Mouse (Mus musculus): ENCODE data around the gene Trp73. TPM values are rescaled to one million over a fixed set of nuclear protein-coding genes. Genes with fewer than 3 reads are reported as not detected.

The Trp73 gene
- polyA plus RNA-seq (2015; fragmentation: Nextera tagmentation; extraction: Ambion mirVana), result not detected in 2 replicates

DNA sequence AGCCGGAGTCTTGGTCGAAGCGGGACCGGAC lies at the start of gene Trp73:
TSS of gene Trp73 (minus strand) at position 27 of the 31 bp plus-strand sequence.
- WGBS (ENCODE audit: insufficient replicate concordance), result 0% methylated on average over 4 of the region's 4 CpGs
- peak within 1 kb of the TSS; percentile 77 for H3K4me2 ChIP-seq (ENCODE audit: low read depth, low read length)
- H3K4me3 ChIP-seq (ENCODE audit: low read depth, low read length), result peak within 1 kb of the TSS; percentile 49
- no peaks in the 10 kb centered on the region for H3K36me3 ChIP-seq (replicated peaks; ENCODE audit: insufficient read depth, low read length)
- H3K4me1 ChIP-seq (ENCODE audit: insufficient read depth), result peaks cover 26% of the 10 kb centered on the region
- DNase-seq (no peak), ATAC-seq (no peak)
- H3K27me3 ChIP-seq (ENCODE audit: insufficient read depth, low read length), result peaks cover 61% of the 10 kb centered on the region
- H3K27ac ChIP-seq (ENCODE audit: low read depth), result no peak within 1 kb of the TSS
- H3K9ac ChIP-seq (replicated peaks), result no peak within 1 kb of the TSS
- no peak for TF ChIP-seq EP300 (IDR thresholded peaks at IDR 0.05; ENCODE audit: low read depth)
- no peak for TF ChIP-seq CTCF (IDR thresholded peaks at IDR 0.05; ENCODE audit: low read depth)
- H3K9me3 ChIP-seq (ENCODE audit: low read length), result no peaks in the 10 kb centered on the region

- WGBS (ENCODE audit: insufficient replicate concordance), result 32% methylated on average over 8 of the region's 8 CpGs
- ATAC-seq (no peak), DNase-seq (no peak)
- Histone ChIP-seq H3K9me3 (ENCODE audit: low read length) (no peaks in the 10 kb centered on the region), H3K27me3 (ENCODE audit: insufficient read depth, low read length) (0 out of 2 replicates have a peak, but pooled peaks cover 3% of the 10 kb centered on the region), H3K4me1 (ENCODE audit: insufficient read depth) (peaks cover 6% of the 10 kb centered on the region; the same call in 1 of the 2 replicates), H3K27ac (ENCODE audit: low read depth) (no peak overlapping the region), H3K36me3 (replicated peaks; ENCODE audit: insufficient read depth, low read length) (no peaks in the 10 kb centered on the region), H3K9ac (replicated peaks) (no peak overlapping the region), H3K4me2 (ENCODE audit: low read depth, low read length) (no peak overlapping the region), H3K4me3 (ENCODE audit: low read depth, low read length) (no peak overlapping the region)
- TF ChIP-seq EP300 (IDR thresholded peaks at IDR 0.05; ENCODE audit: low read depth) (no peak), CTCF (IDR thresholded peaks at IDR 0.05; ENCODE audit: low read depth) (no peak; the same call in 1 of the 2 replicates)
These were observed 48.9 kb upstream of the Trp73 start for GRCm38 (mm10) chr4:154188948-154189347.

DNA sequence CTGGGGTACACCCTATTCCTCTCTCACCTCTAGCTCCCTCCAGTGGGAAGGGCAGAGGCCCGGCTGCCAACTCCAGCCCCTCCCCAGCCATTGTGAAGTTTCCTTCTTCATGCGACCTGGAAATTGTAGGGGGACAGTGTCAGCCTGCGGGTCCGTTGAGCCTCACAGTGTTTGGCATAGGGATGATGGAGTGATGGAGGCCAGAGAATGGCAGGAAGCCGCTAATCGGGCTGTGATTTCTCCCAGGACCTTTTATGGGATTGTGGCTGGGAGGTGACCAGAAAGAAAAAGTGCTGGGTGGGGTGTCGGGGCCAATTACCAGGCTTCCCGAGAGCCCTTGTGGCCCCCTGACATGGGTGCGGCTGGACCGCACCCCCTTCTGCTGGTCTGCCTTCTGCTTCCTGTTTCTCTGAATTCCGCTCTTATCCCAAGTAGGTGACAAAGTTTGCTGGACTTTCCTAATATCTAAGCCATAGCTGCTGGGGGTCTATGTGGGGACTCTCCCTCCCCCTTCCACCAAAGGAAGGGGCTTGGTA lies 46.1 kb upstream of the Trp73 start:
- TF ChIP-seq CTCF (IDR thresholded peaks at IDR 0.05; ENCODE audit: low read depth) (no peak), EP300 (IDR thresholded peaks at IDR 0.05; ENCODE audit: low read depth) (no peak)
- no peak overlapping the region for H3K4me2 ChIP-seq (ENCODE audit: low read depth, low read length)
- 0 out of 2 replicates have a peak, but pooled peaks cover 3% of the 10 kb centered on the region for H3K27me3 ChIP-seq (ENCODE audit: insufficient read depth, low read length)
- H3K4me3 ChIP-seq (ENCODE audit: low read depth, low read length), result no peak overlapping the region
- ATAC-seq (no peak), DNase-seq (no peak)
- no peak overlapping the region for H3K27ac ChIP-seq (ENCODE audit: low read depth)
- no peaks in the 10 kb centered on the region for H3K9me3 ChIP-seq (ENCODE audit: low read length)
- no peak overlapping the region for H3K9ac ChIP-seq (replicated peaks)
- H3K4me1 ChIP-seq (ENCODE audit: insufficient read depth), result peaks cover 6% of the 10 kb centered on the region; the same call in 1 of the 2 replicates
- H3K36me3 ChIP-seq (replicated peaks; ENCODE audit: insufficient read depth, low read length), result no peaks in the 10 kb centered on the region
- WGBS (ENCODE audit: insufficient replicate concordance), result 55% methylated on average over 10 of the region's 11 CpGs

DNA sequence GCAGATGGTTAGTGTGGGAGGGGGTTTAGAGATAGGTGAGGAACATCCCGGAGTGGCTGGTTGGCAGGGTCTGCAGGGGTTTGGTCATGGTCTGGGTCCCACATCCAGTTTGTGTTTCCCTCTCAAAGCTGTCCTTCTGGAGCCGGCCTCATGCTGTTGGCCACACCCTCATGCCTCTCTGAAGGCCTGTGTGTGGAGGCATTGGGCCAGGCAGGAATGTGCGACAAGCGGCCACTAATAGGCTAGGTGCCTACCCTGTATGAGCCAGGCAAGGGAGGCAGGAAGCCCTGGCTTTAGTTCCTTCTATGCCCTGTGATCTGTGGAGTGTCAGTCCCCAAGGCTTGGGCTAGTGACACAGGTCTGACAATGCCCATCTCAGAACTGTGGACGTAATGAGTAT lies 45.0 kb upstream of the Trp73 start:
- no peak overlapping the region for H3K4me2 ChIP-seq (ENCODE audit: low read depth, low read length)
- H3K27ac ChIP-seq (ENCODE audit: low read depth), result no peak overlapping the region
- DNase-seq (no peak), ATAC-seq (no peak)
- H3K9me3 ChIP-seq (ENCODE audit: low read length), result no peaks in the 10 kb centered on the region
- TF ChIP-seq EP300 (IDR thresholded peaks at IDR 0.05; ENCODE audit: low read depth), result no peak
- TF ChIP-seq CTCF (IDR thresholded peaks at IDR 0.05; ENCODE audit: low read depth), result no peak
- no peak overlapping the region for H3K4me3 ChIP-seq (ENCODE audit: low read depth, low read length)
- H3K4me1 ChIP-seq (ENCODE audit: insufficient read depth), result peaks cover 6% of the 10 kb centered on the region; the same call in 1 of the 2 replicates
- H3K27me3 ChIP-seq (ENCODE audit: insufficient read depth, low read length), result 0 out of 2 replicates have a peak, but pooled peaks cover 3% of the 10 kb centered on the region
- WGBS (ENCODE audit: insufficient replicate concordance), result 59% methylated on average over 5 of the region's 5 CpGs
- H3K36me3 ChIP-seq (replicated peaks; ENCODE audit: insufficient read depth, low read length), result no peaks in the 10 kb centered on the region
- H3K9ac ChIP-seq (replicated peaks), result no peak overlapping the region

DNA sequence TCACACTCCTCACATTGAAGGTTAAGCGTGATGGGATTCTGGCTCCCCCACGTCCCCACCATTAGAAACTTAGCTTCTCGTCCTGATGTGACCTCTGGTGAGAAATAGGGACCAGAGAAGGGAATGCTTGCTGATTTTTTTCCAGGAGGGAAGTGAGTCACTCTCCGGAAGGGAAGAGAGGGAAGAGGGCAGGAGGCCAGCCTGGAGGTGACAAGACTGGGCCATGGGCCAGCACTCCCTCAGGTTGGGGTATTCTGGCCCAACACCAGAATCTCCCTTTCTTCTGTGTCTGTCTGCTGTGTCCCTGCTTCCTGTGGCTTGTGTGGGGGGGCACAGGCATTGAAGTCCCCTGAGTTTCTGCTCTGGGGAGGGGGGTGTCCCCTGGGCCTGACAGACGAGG lies 43.6 kb upstream of the Trp73 start:
- H3K27ac ChIP-seq (ENCODE audit: low read depth), result no peak overlapping the region
- H3K36me3 ChIP-seq (replicated peaks; ENCODE audit: insufficient read depth, low read length), result no peaks in the 10 kb centered on the region
- 59% methylated on average over 5 of the region's 5 CpGs for WGBS (ENCODE audit: insufficient replicate concordance)

GRCm38 (mm10) chr4:154181001-154181400 lies 41.0 kb upstream of the Trp73 start:
- ATAC-seq, result no peak
- H3K27ac ChIP-seq (ENCODE audit: low read depth), result no peak overlapping the region
- H3K9me3 ChIP-seq (ENCODE audit: low read length), result no peaks in the 10 kb centered on the region
- no peaks in the 10 kb centered on the region for H3K4me1 ChIP-seq (ENCODE audit: insufficient read depth)
- TF ChIP-seq CTCF (IDR thresholded peaks at IDR 0.05; ENCODE audit: low read depth) (no peak), EP300 (IDR thresholded peaks at IDR 0.05; ENCODE audit: low read depth) (no peak)
- H3K4me2 ChIP-seq (ENCODE audit: low read depth, low read length), result no peak overlapping the region
- WGBS (ENCODE audit: insufficient replicate concordance), result 75% methylated on average over 7 of the region's 7 CpGs
- no peak overlapping the region for H3K4me3 ChIP-seq (ENCODE audit: low read depth, low read length)
- H3K9ac ChIP-seq (replicated peaks), result no peak overlapping the region
- no peak for DNase-seq
- 0 out of 2 replicates have a peak, but pooled peaks cover 3% of the 10 kb centered on the region for H3K27me3 ChIP-seq (ENCODE audit: insufficient read depth, low read length)
- no peaks in the 10 kb centered on the region for H3K36me3 ChIP-seq (replicated peaks; ENCODE audit: insufficient read depth, low read length)

More for the DNA sequence above, 43.6 kb upstream of the Trp73 start:
- no peaks in the 10 kb centered on the region for H3K9me3 ChIP-seq (ENCODE audit: low read length)
- no peak overlapping the region for H3K4me3 ChIP-seq (ENCODE audit: low read depth, low read length)
- no peak overlapping the region for H3K4me2 ChIP-seq (ENCODE audit: low read depth, low read length)
- ATAC-seq (no peak), DNase-seq (no peak)
- H3K9ac ChIP-seq (replicated peaks), result no peak overlapping the region
- 0 out of 2 replicates have a peak, but pooled peaks cover 3% of the 10 kb centered on the region for H3K27me3 ChIP-seq (ENCODE audit: insufficient read depth, low read length)
- peaks cover 3% of the 10 kb centered on the region; the same call in 1 of the 2 replicates for H3K4me1 ChIP-seq (ENCODE audit: insufficient read depth)
- TF ChIP-seq CTCF (IDR thresholded peaks at IDR 0.05; ENCODE audit: low read depth) (no peak), EP300 (IDR thresholded peaks at IDR 0.05; ENCODE audit: low read depth) (no peak)

GRCm38 (mm10) chr4:154177257-154177656 lies 37.2 kb upstream of the Trp73 start:
- no peaks in the 10 kb centered on the region for H3K4me1 ChIP-seq (ENCODE audit: insufficient read depth)
- no peak overlapping the region for H3K4me3 ChIP-seq (ENCODE audit: low read depth, low read length)
- DNase-seq (no peak), ATAC-seq (peak; percentile 54; the same call in 1 of the 2 replicates)
- no peaks in the 10 kb centered on the region for H3K9me3 ChIP-seq (ENCODE audit: low read length)
- no peak overlapping the region for H3K4me2 ChIP-seq (ENCODE audit: low read depth, low read length)
- no peaks in the 10 kb centered on the region for H3K36me3 ChIP-seq (replicated peaks; ENCODE audit: insufficient read depth, low read length)
- H3K27me3 ChIP-seq (ENCODE audit: insufficient read depth, low read length), result peaks cover 13% of the 10 kb centered on the region
- H3K9ac ChIP-seq (replicated peaks), result no peak overlapping the region
- 49% methylated on average over 8 of the region's 8 CpGs for WGBS (ENCODE audit: insufficient replicate concordance)
- no peak overlapping the region for H3K27ac ChIP-seq (ENCODE audit: low read depth)
- TF ChIP-seq CTCF (IDR thresholded peaks at IDR 0.05; ENCODE audit: low read depth) (no peak), EP300 (IDR thresholded peaks at IDR 0.05; ENCODE audit: low read depth) (no peak)
